Mouse (Mus musculus) left cerebral cortex, adult 9 months (tissue): ENCODE data around the gene Szrd1.
A peak's percentile ranks its signal among the peaks of the same experiment; 100 is the strongest.
"Not testable (repeated sequence)": the region's sequence is repeated elsewhere in the genome, so short reads cannot be mapped to it uniquely, and the experiment has no call there.

ENCODE experiments used
- DNase-seq, 2 experiments: peaks; one replicate each; pipeline ENCODE4 v3.0.0; 2022; ENCODE audit warnings: low spot score in 2 of 2

Szrd1 gene

DNA sequence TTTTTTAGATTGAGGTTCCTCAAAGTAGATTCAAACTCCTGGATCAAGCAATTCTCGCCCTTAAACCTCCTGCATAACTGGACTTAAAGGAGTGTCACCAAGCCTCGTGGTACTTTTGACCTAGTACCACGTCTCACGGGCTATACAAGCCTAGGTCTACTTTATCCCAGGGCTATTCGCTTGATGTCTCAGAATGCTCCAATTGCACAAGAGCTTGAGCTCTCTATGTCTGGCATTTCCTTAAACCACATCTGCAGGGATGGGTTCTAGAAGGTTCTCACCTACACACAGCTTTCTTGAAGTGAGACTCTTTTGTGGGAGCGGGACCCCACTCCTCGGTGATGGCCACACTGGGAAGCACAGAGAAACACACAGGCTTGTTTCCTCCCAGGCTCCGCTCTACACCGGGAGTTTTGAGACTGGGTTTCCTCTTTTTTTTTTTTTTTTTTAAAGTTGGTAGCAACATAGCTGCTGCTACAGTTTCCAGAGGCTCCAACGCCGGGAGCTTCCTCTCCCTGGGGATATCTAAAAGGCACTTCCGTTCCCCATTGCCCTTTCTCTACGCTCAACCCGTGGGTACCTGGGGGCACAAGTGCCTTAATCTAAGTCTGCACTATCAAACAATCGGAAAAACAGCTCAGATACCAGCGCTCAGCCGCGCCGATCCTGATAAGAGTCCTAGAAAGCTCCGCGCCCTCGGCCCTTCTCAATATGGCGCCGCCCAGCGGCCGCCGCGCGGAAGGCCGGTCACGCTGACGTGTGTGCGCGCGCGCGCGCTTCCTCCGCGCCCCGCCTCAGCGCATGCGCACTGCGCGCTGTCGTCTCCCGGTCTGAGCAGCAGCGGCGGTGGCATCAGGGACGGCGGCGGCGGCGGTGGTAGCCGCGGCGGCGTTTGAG lies 7.8 kb upstream of the Szrd1 start, which contains the start of gene Fbxo42:
Fbxo42 (plus strand) TSS at position 802 of the 897 bp plus-strand sequence.
- DNase-seq, result peak; percentile 78 to 93

DNA sequence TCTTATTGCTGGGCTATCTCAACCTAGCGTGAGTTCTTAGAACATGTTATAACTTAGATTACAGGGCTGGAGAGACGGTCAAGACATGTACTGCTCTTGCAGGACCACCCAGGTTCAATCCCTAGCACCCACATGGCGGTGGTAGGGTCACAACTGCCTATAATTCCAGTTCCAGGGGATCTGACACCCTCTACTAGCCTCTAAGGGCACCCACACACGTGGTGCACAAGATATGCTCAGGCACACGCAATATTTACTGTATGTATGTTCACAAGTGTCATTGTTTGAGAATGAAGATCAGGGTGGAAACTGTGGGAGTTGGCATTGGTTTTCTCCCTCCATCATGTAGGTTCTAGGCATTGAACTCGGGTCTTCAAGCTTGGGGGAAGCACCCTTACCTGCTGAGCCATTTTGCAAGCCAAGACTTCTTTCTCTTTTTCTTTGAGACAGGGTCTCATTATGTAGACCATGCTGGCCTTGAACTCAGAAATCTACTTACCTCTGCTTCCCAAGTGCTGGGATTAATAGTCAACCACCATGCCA lies 7.0 kb upstream of the Szrd1 start:
- DNase-seq, result no peak

DNA sequence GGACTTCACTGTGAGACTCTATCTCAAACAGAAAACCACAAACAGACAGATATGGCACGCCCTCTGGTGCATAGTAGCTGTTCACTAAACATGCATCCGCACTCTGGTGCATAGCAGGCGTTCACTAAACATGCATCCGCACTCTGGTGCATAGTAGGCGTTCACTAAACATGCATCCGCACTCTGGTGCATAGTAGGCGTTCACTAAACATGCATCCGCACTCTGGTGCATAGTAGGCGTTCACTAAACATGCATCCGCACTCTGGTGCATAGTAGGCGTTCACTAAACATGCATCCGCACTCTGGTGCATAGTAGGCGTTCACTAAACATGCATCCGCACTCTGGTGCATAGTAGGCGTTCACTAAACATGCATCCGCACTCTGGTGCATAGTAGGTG lies 5.5 kb upstream of the Szrd1 start:
- DNase-seq, result not testable (repeated sequence)

DNA sequence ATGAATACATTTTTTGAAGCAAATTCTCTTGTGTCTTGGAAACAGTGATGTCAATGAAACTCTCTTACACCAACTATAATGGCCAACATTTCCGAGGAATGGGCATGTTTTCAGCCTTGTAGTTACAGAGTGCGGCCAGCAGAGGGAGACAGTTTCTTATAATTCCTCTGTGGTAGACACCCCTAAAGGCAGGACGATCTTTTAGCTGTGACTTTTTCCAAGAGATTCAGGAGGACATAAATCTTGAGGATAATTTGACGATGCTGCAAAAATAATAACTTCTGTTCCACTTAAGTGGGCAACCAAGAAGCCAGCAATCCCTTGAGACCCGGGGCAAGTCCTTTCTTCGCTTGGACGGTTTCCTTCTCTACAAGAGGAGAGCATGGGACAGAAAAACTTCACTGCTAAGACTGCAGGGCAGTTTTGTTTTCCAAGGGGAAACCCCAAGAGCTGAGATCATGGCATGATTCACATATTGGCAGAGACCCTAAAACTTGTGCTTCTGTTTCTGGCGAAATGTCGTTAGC lies 2.8 kb upstream of the Szrd1 start:
- DNase-seq, result peak; percentile 65 to 88

DNA sequence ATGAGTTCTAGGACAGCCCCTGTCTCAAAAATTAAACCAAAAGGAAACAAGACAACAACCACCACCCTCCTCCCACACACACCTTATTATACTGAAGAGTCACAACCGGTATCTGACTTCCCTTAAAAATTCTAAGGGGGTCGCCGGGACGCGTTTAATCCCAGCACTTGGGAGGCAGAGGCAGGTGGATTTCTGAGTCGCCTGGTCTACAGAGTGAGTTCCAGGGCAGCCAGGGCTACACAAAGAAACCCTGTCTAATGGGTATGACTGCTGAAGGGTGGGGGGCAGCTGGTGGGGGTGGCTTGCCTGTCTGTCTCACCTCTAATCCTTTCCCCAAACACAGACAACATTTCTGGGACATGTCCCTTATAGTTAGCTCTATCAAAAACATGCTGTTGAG lies 1.4 kb upstream of the Szrd1 start:
- DNase-seq, result no peak

DNA sequence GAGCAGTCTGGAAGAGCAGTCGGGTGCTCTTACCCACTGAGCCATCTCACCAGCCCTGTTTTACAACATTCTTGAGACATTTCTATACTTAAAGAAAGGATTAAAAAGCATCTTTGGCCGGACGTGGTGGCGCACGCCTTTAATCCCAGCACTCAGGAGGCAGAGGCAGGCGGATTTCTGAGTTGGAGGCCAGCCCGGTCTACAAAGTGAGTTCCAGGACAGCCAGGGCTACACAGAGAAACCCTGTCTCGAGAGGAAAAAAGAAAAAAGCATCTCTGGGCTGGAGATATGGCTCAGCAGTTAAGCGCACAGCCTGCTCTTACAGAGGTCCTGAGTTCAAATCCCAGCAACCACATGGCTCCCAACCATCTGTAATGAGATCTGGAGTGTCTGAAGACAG lies 779 bp upstream of the Szrd1 start:
- DNase-seq, result not testable (repeated sequence)

DNA sequence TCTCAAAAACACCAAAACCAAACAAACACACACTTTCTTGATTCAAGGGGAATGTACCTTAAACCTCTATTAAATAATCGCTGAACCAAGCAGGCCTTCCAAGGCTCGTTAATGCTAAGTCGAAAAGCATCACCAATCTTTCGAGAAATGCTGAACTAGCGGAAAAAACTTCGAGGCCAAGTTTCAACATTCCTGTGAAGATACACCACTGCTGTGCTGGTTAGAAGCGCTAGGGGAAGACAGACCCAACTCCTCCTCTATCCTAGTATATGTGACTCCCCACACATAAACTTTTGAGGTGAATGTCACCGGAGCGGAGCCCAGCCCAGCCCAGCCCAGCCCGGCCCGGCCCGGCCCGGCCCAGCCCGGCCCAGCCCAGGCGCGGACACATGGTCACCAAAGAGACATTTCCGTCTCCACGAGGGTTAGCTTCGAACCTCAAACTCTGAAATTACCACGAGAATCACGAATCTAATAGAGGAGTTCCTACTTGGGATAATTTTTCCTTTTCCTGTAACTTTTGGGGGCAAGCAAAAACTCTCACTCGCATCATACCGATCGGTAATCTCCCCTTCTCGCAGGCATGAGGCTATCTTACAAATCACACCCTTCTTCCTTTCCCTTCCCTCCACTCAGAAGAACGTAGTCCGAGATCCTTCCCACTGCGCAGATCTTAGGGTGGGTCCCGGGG lies 1.0 kb downstream of the Szrd1 start:
- no peak for DNase-seq

DNA sequence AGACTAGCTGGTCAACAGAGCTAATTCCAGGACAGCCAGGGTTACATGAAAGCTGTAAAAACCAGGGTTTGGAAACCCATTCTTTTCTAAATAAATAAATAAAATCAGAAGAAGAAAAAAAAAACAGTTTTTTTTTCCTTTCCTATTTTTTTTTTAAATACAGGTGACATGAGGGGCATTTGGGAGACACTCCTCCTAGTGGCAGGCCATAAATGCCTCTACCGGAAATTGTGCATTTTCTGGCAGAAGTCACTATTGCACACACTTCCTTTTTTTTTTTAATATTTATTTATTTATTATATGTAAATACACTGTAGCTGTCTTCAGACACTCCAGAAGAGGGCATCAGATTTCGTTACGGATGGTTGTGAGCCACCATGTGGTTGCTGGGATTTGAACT lies 1.8 kb downstream of the Szrd1 start:
- not testable (repeated sequence) for DNase-seq

DNA sequence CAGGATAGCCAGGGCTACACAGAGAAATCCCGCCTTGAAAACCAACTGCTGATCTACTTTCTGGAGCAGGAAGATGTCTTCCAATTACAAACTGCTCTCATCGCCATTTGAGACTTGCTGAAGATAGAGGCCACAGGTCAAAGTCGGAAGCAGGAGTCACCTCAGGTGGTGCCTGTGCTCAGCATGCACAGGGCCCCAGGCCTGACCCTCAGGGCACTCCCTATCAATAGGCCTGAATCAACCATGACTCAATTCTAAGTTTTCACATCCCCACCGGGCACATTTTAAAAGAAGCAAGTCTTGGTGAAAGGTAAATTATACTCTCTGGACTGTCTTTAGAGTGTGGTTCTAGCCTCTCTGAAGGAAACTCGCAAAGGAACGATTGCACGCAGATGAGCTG lies 3.4 kb downstream of the Szrd1 start:
- DNase-seq, result no peak

DNA sequence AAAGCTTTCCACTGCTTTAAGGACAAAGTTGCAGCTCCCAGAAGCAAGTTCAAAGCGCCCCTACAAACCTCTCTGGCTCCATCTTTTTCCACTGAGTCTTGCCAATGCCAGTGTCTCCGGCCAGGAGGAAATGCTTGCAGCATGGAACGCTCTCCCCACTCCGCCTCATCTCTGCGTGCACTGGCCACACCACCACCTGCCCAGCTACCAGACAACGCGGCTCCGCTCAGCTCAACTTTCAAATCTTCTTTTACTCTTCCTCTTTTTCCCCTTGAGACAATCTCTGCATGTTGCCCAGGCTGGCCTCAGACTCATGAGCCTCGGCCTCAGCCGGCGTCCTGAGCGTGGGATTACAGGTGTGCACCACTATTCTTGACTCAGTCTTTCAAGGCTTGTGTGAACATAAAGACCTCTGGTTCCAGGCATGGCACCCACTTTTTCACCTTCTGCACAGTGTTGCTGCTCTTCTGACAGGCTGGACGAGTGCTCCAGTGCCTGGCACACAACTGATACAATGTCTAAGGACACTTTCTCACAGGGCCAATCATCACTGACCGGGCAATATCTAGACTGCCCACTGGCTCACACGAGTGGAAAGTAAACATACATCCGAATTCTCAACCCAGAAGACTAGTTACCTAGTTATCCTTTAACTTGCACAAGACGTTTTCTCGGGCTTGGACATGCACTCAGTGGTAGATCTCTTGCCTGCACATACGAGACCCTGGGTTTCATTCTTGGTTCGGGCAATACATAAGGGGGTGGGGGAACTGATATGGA lies 4.6 kb downstream of the Szrd1 start:
- DNase-seq, result no peak

DNA sequence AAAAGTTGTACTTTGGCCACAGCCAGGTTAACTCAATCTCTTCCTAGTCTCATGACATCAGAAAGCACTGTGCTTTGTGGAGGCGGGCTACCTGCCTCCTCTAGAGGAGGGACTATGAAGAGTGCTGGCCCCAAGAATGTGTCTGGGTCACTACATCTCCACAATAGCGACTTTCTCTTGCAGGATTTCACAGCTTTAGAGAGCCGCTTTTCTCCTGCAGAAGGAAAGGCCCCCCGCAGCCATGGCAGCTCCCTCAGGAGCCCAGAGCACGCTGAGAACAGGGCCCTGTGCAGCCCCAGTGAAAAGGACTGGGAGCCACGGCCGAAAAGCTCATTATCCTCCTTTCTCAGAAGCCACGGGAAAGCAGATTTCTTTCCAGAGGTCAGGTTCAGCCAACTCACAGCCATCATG lies 5.5 kb downstream of the Szrd1 start:
- no peak for DNase-seq

DNA sequence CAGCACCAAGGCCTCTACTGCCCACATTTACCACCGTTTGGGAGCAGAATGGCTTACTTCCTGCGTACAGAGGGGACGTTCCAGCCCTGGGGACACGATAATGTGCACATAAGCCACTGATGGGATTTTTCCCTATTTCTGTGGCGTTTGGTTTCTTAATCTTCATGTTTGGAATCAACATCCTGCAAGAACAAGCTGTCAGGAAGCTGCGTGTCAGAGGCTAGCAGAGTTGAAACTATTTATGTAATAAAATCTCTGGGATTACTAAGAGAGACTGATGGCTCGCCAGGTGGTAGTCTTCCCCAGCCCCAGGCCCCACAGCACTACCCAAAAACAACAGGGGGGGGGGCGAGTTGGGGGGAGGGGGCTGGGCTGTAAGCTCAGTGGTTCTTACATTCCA lies 6.3 kb downstream of the Szrd1 start:
- DNase-seq, result no peak

DNA sequence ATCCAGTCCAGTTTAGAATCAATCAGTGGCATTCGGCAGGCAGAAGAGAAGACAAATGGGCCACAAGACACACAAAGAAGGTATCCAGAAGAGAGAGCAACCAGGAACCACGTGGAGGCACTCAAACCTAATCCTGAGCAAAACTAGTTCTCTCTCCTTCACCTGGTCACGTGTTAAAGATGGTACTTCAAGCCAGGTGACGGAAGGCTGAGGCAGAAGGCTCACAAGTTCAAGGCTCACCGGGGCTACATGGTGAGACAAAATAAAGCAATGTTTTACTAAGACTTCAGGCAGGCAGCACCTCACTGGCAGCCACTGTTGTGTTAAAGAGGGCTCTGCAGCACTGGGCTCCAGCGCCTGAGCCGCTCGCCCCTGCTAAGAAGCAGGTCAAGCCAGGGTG lies 7.4 kb downstream of the Szrd1 start:
- DNase-seq, result no peak

DNA sequence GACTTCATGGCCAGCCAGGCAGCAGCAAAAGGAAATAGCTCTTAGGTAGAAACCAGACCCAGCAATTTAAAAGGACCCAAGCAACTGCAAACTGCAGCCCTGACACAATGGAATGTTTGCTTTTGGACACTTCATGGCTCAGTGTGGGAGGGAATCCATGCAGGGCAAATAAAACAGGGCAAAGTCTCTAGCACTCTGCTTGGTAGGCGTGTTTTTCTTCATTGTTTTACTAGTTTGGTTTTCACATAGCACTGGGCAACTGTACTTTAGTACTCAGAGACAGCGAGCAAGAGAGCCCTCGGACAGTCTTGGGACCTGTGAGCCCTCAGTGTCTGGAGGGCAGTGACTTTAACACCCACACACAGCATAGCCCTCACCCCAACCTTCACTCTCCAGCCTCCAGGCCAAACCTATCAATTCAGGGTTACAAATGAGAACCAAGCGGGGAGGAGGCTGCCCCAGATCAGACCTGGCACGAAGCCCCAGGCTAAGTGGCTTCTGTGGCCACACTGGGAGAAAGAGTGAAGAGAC lies 8.0 kb downstream of the Szrd1 start:
- no peak for DNase-seq

DNA sequence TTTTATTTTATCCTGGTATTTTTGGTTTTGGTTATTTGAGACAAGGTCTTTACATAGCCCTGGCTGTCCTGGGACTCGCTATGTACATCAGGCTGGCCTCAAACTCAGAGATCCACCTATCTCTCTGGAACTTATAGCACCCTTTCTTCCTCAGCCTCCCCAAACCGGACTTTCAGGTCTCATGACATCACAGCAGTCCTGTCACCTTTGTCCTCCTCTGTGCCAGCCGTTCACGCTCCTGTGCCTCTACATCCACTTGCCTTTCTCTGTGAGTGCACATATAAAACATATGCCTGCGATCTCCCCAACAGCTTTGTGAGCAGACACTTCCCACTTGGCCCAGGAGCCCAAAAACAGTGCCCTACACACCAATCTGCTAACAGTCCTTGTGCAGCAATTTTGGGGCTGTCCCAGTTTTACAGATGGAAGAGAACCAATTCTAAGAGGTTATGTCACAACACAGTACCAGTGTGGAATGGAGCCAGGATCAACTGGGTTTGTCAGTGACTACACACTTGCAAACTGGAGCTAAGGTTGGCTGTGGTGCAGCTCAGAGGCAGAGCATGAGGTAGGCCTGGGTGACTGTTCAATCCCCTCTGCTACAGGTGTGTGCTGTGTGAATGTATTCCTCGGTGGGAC lies 8.8 kb downstream of the Szrd1 start:
- no peak for DNase-seq

DNA sequence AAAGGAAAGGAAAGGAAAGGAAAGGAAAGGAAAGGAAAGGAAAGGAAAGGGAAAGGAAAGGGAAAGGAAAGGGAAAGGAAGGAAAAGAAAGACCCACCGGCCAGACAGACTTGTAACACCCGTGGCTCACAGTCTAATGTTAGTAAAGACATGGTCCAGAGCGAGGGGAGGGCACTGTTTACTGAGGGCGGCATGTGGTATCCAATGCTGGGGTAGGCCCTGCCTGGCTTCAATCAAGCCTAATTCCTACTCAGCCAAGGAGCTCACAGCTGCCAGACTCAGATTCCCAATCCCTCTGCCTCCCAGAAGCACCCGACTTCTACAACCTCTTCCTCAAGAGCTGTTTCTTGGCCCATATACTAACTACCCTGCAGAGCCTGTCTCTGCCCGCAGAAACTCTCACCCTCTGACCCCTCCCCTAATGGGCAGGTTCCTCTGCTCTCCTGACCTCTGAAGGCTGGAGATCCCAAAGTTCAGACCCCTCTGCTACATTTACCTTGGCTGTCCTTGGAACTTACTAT lies 10.3 kb downstream of the Szrd1 start:
- no peak for DNase-seq

DNA sequence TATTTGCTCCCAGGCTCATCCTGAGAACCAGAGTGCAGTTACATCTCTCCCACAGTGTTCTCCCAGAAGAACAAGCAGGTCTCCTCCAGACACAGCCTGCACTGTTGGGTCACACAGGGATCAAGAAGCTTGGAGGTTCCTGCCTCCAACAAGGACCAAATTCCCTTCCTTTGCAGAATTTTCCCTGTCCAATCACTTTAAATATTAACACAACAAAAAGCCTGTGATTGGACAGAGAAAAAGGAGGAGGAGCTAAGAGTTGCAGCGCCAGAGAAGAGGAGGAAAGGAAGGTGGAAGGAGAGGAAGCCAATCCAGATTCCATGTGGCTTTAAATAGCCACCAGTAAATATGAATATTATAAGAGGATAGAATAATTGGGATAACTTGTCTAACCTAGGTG lies 16.5 kb downstream of the Szrd1 start:
- DNase-seq, result no peak

DNA sequence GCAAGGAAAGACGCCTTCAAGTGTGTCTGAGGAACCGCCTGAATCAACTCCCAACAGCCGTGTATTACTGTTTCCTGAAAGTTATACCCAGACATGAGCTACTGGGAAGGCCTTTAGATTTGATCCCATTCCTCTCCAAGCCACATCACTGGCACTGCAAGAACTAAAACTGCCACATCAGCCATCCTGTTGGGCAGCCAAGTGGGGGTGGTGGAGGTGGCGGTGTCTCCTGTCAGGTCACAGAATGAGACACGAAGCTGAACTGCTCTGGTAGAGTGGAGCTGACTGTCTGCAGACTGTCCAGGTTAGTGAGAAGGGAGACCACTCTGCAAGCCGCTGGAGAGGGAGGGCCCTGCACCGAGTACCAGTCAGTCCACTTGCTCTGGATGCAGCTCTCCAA lies 16.9 kb downstream of the Szrd1 start:
- DNase-seq, result no peak

DNA sequence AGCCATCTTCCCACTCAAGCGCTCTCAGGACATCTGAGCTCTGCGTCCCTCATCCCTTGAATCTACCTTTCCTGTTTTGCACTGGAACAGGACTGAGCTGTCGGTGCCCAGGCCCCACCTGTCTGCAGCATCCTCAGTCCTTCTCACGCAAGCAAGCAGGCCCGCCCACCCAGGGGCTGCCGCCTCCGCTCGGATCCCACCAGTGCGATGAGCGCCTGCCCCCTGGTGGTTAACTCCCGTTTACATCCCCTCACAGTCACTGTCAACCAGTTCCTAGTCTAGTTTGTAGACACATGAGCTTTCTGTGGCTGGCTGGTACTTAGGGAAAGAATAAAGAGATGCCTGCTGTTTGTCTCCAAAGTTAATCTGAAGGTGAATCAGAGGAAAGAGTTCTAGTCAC lies 18.9 kb downstream of the Szrd1 start:
- DNase-seq, result peak in 1 of 2 experiments; percentile 67

DNA sequence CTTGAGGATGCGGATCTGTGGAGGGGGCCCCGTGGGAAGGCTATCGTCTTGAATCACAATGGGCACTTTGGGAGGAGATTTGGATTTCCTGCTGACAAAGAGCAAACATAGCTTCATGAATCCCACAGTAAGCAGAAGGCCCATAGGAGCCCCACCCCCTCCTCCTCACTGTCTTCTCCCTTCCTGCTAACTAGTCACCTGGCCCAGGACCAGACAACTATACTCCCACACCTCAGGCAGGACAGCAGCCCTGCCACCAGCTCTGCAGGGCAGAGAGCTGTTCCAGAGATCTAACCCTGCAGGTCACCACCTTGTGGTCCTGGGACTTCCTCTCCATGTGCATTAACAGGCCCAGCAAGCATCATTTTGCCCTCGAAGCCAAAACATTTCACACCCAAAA lies 20.9 kb downstream of the Szrd1 start:
- no peak for DNase-seq

DNA sequence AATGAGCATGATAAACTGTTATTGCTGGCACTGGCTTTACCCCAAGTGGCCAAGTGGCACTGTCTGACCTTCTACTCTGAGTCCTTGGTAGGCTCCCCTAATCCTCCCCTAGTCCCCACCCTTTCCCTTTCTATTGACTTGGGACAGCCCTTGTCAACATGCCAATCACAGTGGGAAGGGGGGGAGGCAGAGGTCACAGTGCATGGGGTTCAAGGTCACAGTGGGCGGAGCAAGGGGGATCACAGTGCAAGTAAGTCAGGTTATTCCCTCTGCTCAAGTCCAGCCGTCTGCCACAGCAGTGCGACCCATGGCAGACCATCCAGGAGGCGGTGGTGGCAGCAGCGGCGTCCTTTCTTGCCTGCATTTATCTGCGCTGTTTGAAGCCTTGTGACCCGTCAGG lies 24.2 kb downstream of the Szrd1 start:
- DNase-seq, result no peak
